Mouse (Mus musculus): Measurements from ENCODE around the gene Gm49380. TPM values are rescaled to one million over a fixed set of nuclear protein-coding genes. Genes with fewer than 3 reads are reported as not detected.
"Not testable (repeated sequence)": the region's sequence is repeated elsewhere in the genome, so short reads cannot be mapped to it uniquely, and the experiment has no call there.

The Gm49380 gene
- polyA plus RNA-seq, 1 experiment = 0.04 TPM

- no peak for DNase-seq (ENCODE audit: low read depth)
Measured at GRCm38 (mm10) chr9:44125026-44125425, 11.7 kb upstream of the Gm49380 start.

- DNase-seq (ENCODE audit: low read depth) = no peak
Measured at GRCm38 (mm10) chr9:44124317-44124716, 11.0 kb upstream of the Gm49380 start.

- DNase-seq (ENCODE audit: low read depth) = no peak
Measured at GRCm38 (mm10) chr9:44119948-44120465, 6.7 kb upstream of the Gm49380 start.

- no peak for DNase-seq (ENCODE audit: low read depth)
Measured at GRCm38 (mm10) chr9:44119011-44119410, 5.7 kb upstream of the Gm49380 start.

GRCm38 (mm10) chr9:44116182-44116581, 2.9 kb upstream of the Gm49380 start:
- DNase-seq (ENCODE audit: low read depth) = no peak

GRCm38 (mm10) chr9:44115599-44115998, 2.3 kb upstream of the Gm49380 start:
- no peak for DNase-seq (ENCODE audit: low read depth)

- DNase-seq (ENCODE audit: low read depth) = no peak
Measured at GRCm38 (mm10) chr9:44114453-44114852, 1.2 kb upstream of the Gm49380 start.

- DNase-seq (ENCODE audit: low read depth) = not testable (repeated sequence)
Measured at GRCm38 (mm10) chr9:44111909-44112308, 1.4 kb downstream of the Gm49380 start.

- no peak for DNase-seq (ENCODE audit: low read depth)
Measured at GRCm38 (mm10) chr9:44109360-44110095, 3.8 kb downstream of the Gm49380 start.

GRCm38 (mm10) chr9:44108269-44109055, 4.8 kb downstream of the Gm49380 start:
- no peak for DNase-seq (ENCODE audit: low read depth)

- DNase-seq (ENCODE audit: low read depth) = no peak
Measured at GRCm38 (mm10) chr9:44107557-44108179, 5.6 kb downstream of the Gm49380 start.

- no peak for DNase-seq (ENCODE audit: low read depth)
Measured at GRCm38 (mm10) chr9:44107110-44107509, 6.2 kb downstream of the Gm49380 start, which contains the start of gene C1qtnf5. Gene C1qtnf5, plus strand, starts transcription at chr9:44107245.

- no peak for DNase-seq (ENCODE audit: low read depth)
Measured at GRCm38 (mm10) chr9:44106596-44106995, 6.7 kb downstream of the Gm49380 start.

- DNase-seq (ENCODE audit: low read depth) = no peak
Measured at GRCm38 (mm10) chr9:44106182-44106581, 7.1 kb downstream of the Gm49380 start.

GRCm38 (mm10) chr9:44105781-44106180, 7.5 kb downstream of the Gm49380 start:
- DNase-seq (ENCODE audit: low read depth) = no peak

- DNase-seq (ENCODE audit: low read depth) = no peak
Measured at GRCm38 (mm10) chr9:44104881-44105280, 8.4 kb downstream of the Gm49380 start.

GRCm38 (mm10) chr9:44101490-44101889, 11.8 kb downstream of the Gm49380 start, which contains the start of gene Mfrp:
Gene Mfrp, plus strand, starts transcription at chr9:44101729.
- DNase-seq (ENCODE audit: low read depth) = no peak

- no peak for DNase-seq (ENCODE audit: low read depth)
Measured at GRCm38 (mm10) chr9:44096536-44096935, 16.8 kb downstream of the Gm49380 start.

- no peak for DNase-seq (ENCODE audit: low read depth)
Measured at GRCm38 (mm10) chr9:44095781-44096180, 17.5 kb downstream of the Gm49380 start.

GRCm38 (mm10) chr9:44094737-44095136, 18.6 kb downstream of the Gm49380 start:
- no peak for DNase-seq (ENCODE audit: low read depth)

- DNase-seq (ENCODE audit: low read depth) = no peak
Measured at GRCm38 (mm10) chr9:44093612-44094503, 19.4 kb downstream of the Gm49380 start.

Measured in gonadal fat pad, adult 2 months (tissue).